Mouse (Mus musculus) embryonic facial prominence, embryonic 14.5 days (tissue): Measurements from ENCODE around the gene Lims1. TPM values are rescaled to one million over a fixed set of nuclear protein-coding genes. Genes with fewer than 3 reads are reported as not detected.

Source experiments
- ATAC-seq: fragments of 200-750 bp; cut with Nextera tagmentation; 2 replicates; pipeline ENCODE4 v1.8.0; 2017; ENCODE audit warnings: low read depth, moderate number of reproducible peaks, moderate TSS enrichment
- DNase-seq: peaks from one replicate; pipeline ENCODE4 v3.0.0-alpha.2; 2015; ENCODE audit warnings: low spot score
- H3K27ac ChIP-seq: fragments of 300-500 bp; sonication (generic); replicated peaks from 2 replicates; pipeline ENCODE4 v1.5.1; 2014; ENCODE audit warnings: low read depth, mild to moderate bottlenecking, low read length, moderate library complexity
- H3K27me3 ChIP-seq: fragments of 300-500 bp; sonication (generic); replicated peaks from 2 replicates; pipeline ENCODE4 v1.6.1; 2014; ENCODE audit warnings: low read length; ENCODE audit not compliant: control insufficient read depth, insufficient read depth
- H3K36me3 ChIP-seq: fragments of 300-500 bp; sonication (generic); 2 replicates; pipeline ENCODE4 v1.6.1; 2014; ENCODE audit warnings: low read length, mixed read lengths; ENCODE audit not compliant: control insufficient read depth, insufficient read depth
- H3K4me1 ChIP-seq: fragments of 300-500 bp; sonication (generic); 2 replicates; pipeline ENCODE4 v1.6.1; 2014; ENCODE audit warnings: antibody characterized with exemption, low read length; ENCODE audit not compliant: control insufficient read depth, insufficient read depth
- H3K4me2 ChIP-seq: fragments of 300-500 bp; sonication (generic); 2 replicates; pipeline ENCODE4 v1.6.1; 2014; ENCODE audit warnings: low read depth, mild to moderate bottlenecking, low read length, moderate library complexity, mixed read lengths
- H3K4me3 ChIP-seq: fragments of 300-500 bp; sonication (generic); 2 replicates; pipeline ENCODE4 v1.5.1; 2014; ENCODE audit warnings: low read depth, mild to moderate bottlenecking, low read length
- H3K9ac ChIP-seq: fragments of 300-500 bp; sonication (generic); 2 replicates; pipeline ENCODE4 v1.6.1; 2014; ENCODE audit warnings: low read depth, mild to moderate bottlenecking, low read length, moderate library complexity, mixed read lengths
- H3K9me3 ChIP-seq: fragments of 300-500 bp; sonication (generic); 2 replicates; pipeline ENCODE4 v1.6.1; 2016; ENCODE audit warnings: low read length; ENCODE audit not compliant: control insufficient read depth
- WGBS: fragments of 180-500 bp; shearing (Covaris S2); extraction: QIAGEN DNeasy Blood & Tissue Kit; methylation state at CpG from one replicate; pipeline ENCODE4 v1.1.7; 2014; 5-methylcytosine and 5-hydroxymethylcytosine counted together
- polyA plus RNA-seq: library from polyadenylated mRNA; unstranded; fragments of >200 nt; fragmentation: Nextera tagmentation; extraction: Ambion mirVana; gene quantifications from 2 replicates; pipeline ENCODE4 v1.2.1, GENCODE M21; 2014

Lims1 gene
- polyA plus RNA-seq, 1 experiment from 2014 or later = 121 TPM

DNA sequence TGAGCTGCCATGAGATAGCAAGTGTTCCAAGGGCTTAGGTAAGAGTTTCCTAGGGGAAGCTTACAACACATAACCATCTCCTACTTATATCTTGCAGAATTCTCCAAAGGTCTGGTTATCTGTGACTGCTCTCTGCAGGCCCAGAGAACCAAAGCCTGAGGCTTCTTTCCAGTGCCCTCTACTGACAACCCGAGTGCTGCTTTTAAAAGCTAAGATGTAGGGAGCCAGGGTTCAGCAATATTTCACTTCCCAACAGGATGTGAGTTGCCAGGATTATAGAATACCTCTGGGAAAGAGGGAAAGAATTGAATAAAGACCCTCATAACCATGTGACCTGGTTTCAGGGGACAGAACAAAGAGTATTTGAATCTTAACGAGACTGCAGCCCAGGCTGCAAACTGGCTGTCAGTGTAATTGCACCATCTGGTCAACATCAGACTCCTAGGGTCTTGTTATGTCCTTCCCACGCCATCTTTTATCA is 59.4 kb downstream of the Lims1 start:
- Histone ChIP-seq H3K4me3 (no peak overlapping the region), H3K27me3 (no peaks in the 10 kb centered on the region), H3K9ac (no peak overlapping the region), H3K4me1 (peaks cover 12% of the 10 kb centered on the region), H3K36me3 (no peaks in the 10 kb centered on the region), H3K27ac (peak overlapping the region; percentile 74), H3K4me2 (no peak overlapping the region), H3K9me3 (no peaks in the 10 kb centered on the region)
- peak; percentile 42; the same call in 1 of the 2 replicates for ATAC-seq
- 22% methylated on average over 3 of the region's 3 CpGs for WGBS
- peak; percentile 58 for DNase-seq

DNA sequence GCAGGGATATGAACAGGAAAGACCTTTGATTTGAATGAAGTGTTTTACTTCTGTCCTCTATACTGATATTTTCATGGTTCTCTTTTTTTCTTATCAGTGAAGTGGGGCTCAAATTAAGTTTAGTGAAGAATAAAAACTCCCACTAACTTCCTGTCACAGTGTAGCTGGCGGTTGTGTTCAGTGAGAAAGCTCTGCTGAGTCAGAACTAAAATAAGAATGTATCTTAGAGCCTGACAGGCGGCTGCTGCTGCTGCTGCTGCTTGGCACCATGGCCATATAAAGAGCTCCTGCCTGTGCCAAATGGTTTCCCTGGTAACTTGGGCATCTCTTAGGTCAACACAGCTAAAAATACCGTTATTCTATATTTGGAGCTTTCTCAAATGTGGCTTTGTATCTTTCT is 60.0 kb downstream of the Lims1 start:
- peak; percentile 84 for DNase-seq
- no peak overlapping the region for H3K4me3 ChIP-seq
- ATAC-seq = peak; percentile 71; the same call in 1 of the 2 replicates
- H3K27ac ChIP-seq = peak overlapping the region; percentile 74
- H3K27me3 ChIP-seq = no peaks in the 10 kb centered on the region
- H3K9me3 ChIP-seq = no peaks in the 10 kb centered on the region
- no peaks in the 10 kb centered on the region for H3K36me3 ChIP-seq
- no peak overlapping the region for H3K9ac ChIP-seq
- 40% methylated on average over 3 of the region's 3 CpGs for WGBS
- H3K4me1 ChIP-seq = peaks cover 12% of the 10 kb centered on the region
- H3K4me2 ChIP-seq = no peak overlapping the region

DNA sequence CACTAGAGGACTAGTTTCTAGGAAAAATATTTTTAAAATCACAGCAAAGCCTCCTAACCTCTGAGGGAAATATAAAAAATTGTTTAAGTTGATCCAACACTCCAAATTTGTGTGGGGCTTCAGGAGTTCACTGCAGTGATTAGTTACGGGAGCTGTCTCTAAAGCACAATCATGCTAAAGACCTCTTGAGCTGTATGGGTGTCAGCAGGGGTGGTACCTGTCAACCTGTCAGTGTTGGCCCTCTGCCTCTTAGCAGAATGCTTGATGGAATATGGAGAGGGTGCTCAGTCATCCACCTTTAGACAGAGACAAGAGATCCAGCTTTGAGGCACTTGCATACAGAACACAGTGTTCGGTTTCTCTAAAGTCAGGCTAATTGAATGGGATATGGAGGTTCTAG is 60.5 kb downstream of the Lims1 start:
- H3K36me3 ChIP-seq = no peaks in the 10 kb centered on the region
- no peak overlapping the region for H3K9ac ChIP-seq
- no peak for ATAC-seq
- H3K4me3 ChIP-seq = no peak overlapping the region
- H3K4me2 ChIP-seq = no peak overlapping the region
- DNase-seq = no peak
- H3K4me1 ChIP-seq = peaks cover 12% of the 10 kb centered on the region
- 70% methylated on average over 2 of the region's 2 CpGs for WGBS
- H3K27me3 ChIP-seq = no peaks in the 10 kb centered on the region
- 0 out of 2 replicates have a peak overlapping the region, but pooled peaks have one; percentile 40 for H3K27ac ChIP-seq
- H3K9me3 ChIP-seq = no peaks in the 10 kb centered on the region

DNA sequence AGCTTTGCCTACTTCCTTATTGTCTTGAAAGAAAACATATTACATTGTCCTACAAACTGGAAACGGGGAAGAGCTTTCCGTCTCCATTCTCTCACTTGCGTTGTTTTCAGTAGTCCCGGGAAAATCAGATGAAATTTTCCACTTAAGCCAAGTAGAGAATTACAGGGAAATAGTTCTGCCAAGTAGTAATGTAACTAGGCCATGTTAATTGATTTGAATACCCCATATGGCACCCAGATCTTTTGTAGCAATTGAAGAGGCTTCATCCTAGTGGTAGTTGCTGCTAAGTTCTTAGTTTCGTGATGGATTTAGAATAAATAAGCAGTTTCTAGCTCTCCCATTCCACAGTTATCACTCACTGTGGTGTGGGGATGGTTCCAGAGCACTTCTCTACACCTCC is 62.4 kb downstream of the Lims1 start:
- H3K4me2 ChIP-seq = no peak overlapping the region
- peaks cover 12% of the 10 kb centered on the region for H3K4me1 ChIP-seq
- H3K36me3 ChIP-seq = no peaks in the 10 kb centered on the region
- no peak overlapping the region for H3K9ac ChIP-seq
- no peaks in the 10 kb centered on the region for H3K27me3 ChIP-seq
- no peak for ATAC-seq
- 70% methylated on average over 5 of the region's 5 CpGs for WGBS
- no peak overlapping the region for H3K4me3 ChIP-seq
- H3K27ac ChIP-seq = no peak overlapping the region
- H3K9me3 ChIP-seq = no peaks in the 10 kb centered on the region
- DNase-seq = no peak

DNA sequence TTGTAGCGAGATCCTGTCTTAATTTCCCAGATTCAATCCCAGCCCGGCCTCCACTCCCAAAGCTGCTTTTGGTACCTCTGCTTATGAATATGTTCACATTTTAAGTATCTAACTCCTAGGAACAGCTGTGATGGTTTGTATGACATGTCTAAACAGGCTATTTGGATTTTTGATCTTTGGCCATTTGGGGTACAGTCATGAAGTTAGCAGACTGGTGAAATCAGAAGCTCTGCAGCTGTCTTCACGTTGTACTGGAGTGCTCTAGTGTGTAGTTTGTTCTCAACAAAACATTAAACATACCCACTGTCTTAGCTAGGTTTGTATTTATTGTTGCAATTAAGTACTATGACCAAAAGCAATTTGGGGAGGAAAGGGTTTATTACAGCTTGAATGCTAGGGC is 63.7 kb downstream of the Lims1 start:
- no peaks in the 10 kb centered on the region for H3K9me3 ChIP-seq
- ATAC-seq (no peak), DNase-seq (peak; percentile 17)
- H3K4me1 ChIP-seq = peaks cover 10% of the 10 kb centered on the region
- H3K4me3 ChIP-seq = no peak overlapping the region
- H3K9ac ChIP-seq = no peak overlapping the region
- 92% methylated on average over 3 of the region's 3 CpGs for WGBS
- no peaks in the 10 kb centered on the region for H3K36me3 ChIP-seq
- H3K27ac ChIP-seq = no peak overlapping the region
- H3K27me3 ChIP-seq = no peaks in the 10 kb centered on the region
- H3K4me2 ChIP-seq = no peak overlapping the region

DNA sequence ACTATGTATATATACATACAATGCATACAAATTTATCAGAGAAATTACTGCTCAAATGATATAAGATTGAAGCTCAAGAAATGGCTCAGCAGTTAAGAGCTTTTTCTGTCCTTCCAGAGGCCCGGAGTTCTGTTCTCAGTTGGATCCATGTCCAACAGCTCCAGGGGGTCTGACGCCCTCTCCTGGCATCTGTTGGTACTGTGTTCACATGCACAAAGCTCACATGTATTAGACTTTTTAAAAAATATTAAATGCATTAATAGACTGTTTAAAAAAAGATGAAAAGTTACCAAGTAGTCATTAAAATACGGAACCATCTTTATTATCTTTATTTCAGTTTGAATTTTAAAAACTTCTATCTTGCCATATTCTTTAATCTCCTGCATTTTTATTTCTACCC is 65.4 kb downstream of the Lims1 start:
- no peak for DNase-seq

DNA sequence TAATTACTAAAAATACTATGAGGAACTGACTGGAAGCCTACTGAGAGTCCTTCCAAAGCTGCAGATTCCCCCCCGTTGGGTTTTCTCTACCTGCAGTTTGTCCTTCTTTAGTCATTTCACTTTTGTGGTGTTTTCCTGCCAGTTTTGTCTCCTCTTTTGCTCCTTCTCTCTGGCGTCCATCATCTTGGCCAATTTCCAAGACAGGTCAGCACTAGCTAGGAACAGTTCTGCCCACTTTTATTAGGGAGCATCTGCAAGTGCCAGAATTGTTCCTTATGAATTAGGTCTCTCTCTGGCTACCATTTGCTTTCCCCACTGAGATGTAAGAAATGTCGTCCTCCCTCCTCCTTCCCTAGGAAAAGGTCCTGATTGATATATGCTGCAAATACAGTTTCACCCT is 65.9 kb downstream of the Lims1 start:
- no peak overlapping the region for H3K27ac ChIP-seq
- ATAC-seq (no peak), DNase-seq (no peak)
- no peak overlapping the region for H3K4me3 ChIP-seq
- H3K27me3 ChIP-seq = no peaks in the 10 kb centered on the region
- H3K36me3 ChIP-seq = no peaks in the 10 kb centered on the region
- H3K9me3 ChIP-seq = no peaks in the 10 kb centered on the region
- WGBS = 69% methylated on average over 3 of the region's 3 CpGs
- no peak overlapping the region for H3K9ac ChIP-seq
- H3K4me1 ChIP-seq = peaks cover 3% of the 10 kb centered on the region; the same call in 1 of the 2 replicates
- H3K4me2 ChIP-seq = no peak overlapping the region

More for the DNA sequence above, 65.4 kb downstream of the Lims1 start:
- no peaks in the 10 kb centered on the region for H3K36me3 ChIP-seq
- H3K27me3 ChIP-seq = no peaks in the 10 kb centered on the region
- H3K4me1 ChIP-seq = peaks cover 3% of the 10 kb centered on the region; the same call in 1 of the 2 replicates
- H3K4me3 ChIP-seq = no peak overlapping the region
- no peak overlapping the region for H3K9ac ChIP-seq
- H3K4me2 ChIP-seq = no peak overlapping the region
- no peak overlapping the region for H3K27ac ChIP-seq
- no peaks in the 10 kb centered on the region for H3K9me3 ChIP-seq
- no peak for ATAC-seq
- 79% methylated on average over 3 of the region's 3 CpGs for WGBS

DNA sequence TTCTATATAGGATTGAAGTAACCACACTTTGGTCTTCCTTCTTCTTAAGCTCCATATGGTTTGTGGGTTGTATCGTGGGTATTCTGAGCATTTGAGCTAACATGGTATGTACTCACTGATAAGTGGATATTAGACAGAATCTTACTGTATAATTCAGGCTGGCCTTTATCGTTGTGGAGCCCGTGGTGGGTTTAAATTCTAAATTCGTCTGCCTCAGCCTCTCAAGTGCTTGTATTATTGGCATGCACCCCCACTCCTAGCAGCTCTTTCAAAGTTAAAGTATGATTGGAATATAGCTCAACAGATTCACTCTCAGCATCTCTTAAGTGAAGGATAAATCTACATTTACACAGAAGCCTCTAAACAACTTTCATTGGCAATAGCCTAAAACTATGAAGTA is 69.2 kb downstream of the Lims1 start:
- H3K4me1 ChIP-seq = peaks cover 3% of the 10 kb centered on the region; the same call in 1 of the 2 replicates

More for the DNA sequence above, 69.2 kb downstream of the Lims1 start:
- DNase-seq (no peak), ATAC-seq (no peak)
- Histone ChIP-seq H3K36me3 (no peaks in the 10 kb centered on the region), H3K27me3 (no peaks in the 10 kb centered on the region), H3K4me3 (no peak overlapping the region), H3K27ac (no peak overlapping the region), H3K4me2 (no peak overlapping the region), H3K9me3 (no peaks in the 10 kb centered on the region), H3K9ac (no peak overlapping the region)
- 80% methylated on average over 4 of the region's 4 CpGs for WGBS
